In genomic region chr9:72808176-72808575, GRCm38 (mm10) we compare ENCODE assay signal across 9 mouse cellular contexts. TPM values are rescaled to one million over a fixed set of nuclear protein-coding genes. Genes with fewer than 3 reads are reported as not detected.
DNase-seq lines count a peak whose midpoint lies in the region; ATAC-seq lines count a peak whose summit lies in the region.
"Had no signal": no experiment of that assay in that cellular context is flagged by ENCODE, and none has a peak within 500 bp of the region (broad histone marks: within the 10 kb centered on the region; RNA-seq: fewer than 3 reads in every experiment).

No protein-coding gene starts in this region.

- H3K27me3 ChIP-seq in heart, embryonic 11.5 days (ENCODE audit: control insufficient read depth, insufficient read depth, low read length): no peaks in the 10 kb centered on the region
- no peaks in the 10 kb centered on the region for H3K27me3 ChIP-seq in hindbrain, embryonic 10.5 days (ENCODE audit: insufficient read depth, poor library complexity, severe bottlenecking)
- peaks cover 23% of the 10 kb centered on the region for H3K27me3 ChIP-seq in midbrain, embryonic 13.5 days
- H3K27me3 ChIP-seq: CH12.LX had no signal

- H3K36me3 ChIP-seq in heart, embryonic 11.5 days (ENCODE audit: control insufficient read depth, insufficient read depth, low read length): no peaks in the 10 kb centered on the region
- peaks cover 22% of the 10 kb centered on the region for H3K36me3 ChIP-seq in hindbrain, embryonic 10.5 days
- H3K36me3 ChIP-seq in midbrain, embryonic 13.5 days: no peaks in the 10 kb centered on the region

- H3K4me1 ChIP-seq in heart, embryonic 11.5 days (ENCODE audit: control insufficient read depth, insufficient read depth, low read length): peaks cover 12% of the 10 kb centered on the region
- H3K4me1 ChIP-seq in hindbrain, embryonic 10.5 days (replicated peaks): peaks cover 77% of the 10 kb centered on the region
- peaks cover 26% of the 10 kb centered on the region for H3K4me1 ChIP-seq in midbrain, embryonic 13.5 days (replicated peaks)

- ATAC-seq in heart, embryonic 11.5 days (replicated peaks; ENCODE audit: insufficient number of reproducible peaks, low FRiP score, low TSS enrichment): no peak
- no peak for ATAC-seq in midbrain, embryonic 13.5 days

- peak overlapping the region; percentile 83 for H3K4me2 ChIP-seq in heart, embryonic 11.5 days
- peak overlapping the region; percentile 99 for H3K4me2 ChIP-seq in midbrain, embryonic 13.5 days (replicated peaks)

- DNase-seq in heart, adult 18-20 months: no peak
- DNase-seq in ES-CJ7 (ENCODE audit: low read depth, low spot score): peak; percentile 70
- no peak for DNase-seq in hindbrain, embryonic 10.5 days (ENCODE audit: low spot score)
- no peak for DNase-seq in gastrocnemius, postnatal 25 days
- DNase-seq in layer of hippocampus, adult 18-20 months (ENCODE audit: low spot score in 2 of 2): no peak
- no peak for DNase-seq in urinary bladder, adult 18-20 months (ENCODE audit: low spot score in 2 of 2)

- H3K27ac ChIP-seq in heart, embryonic 11.5 days (ENCODE audit: low read depth, low read length): peak overlapping the region; percentile 96; the same call in 1 of the 2 replicates
- peak overlapping the region; percentile 100 for H3K27ac ChIP-seq in hindbrain, embryonic 10.5 days
- H3K27ac ChIP-seq in midbrain, embryonic 13.5 days: no peak overlapping the region

- H3K9ac ChIP-seq in heart, embryonic 11.5 days (ENCODE audit: low read depth, low read length): peak overlapping the region; percentile 94
- peak overlapping the region; percentile 80; the same call in 1 of the 2 replicates for H3K9ac ChIP-seq in midbrain, embryonic 13.5 days (replicated peaks)

- H3K9me3 ChIP-seq in heart, embryonic 11.5 days (replicated peaks; ENCODE audit: control insufficient read depth, low read length): no peaks in the 10 kb centered on the region
- H3K9me3 ChIP-seq in hindbrain, embryonic 10.5 days: no peaks in the 10 kb centered on the region
- no peaks in the 10 kb centered on the region for H3K9me3 ChIP-seq in midbrain, embryonic 13.5 days

- under 1% methylated on average over 6 of the region's 6 CpGs for WGBS in heart, embryonic 11.5 days (ENCODE audit: insufficient replicate concordance)
- WGBS in hindbrain, embryonic 10.5 days: 0% methylated on average over 6 of the region's 6 CpGs
- under 1% methylated on average over 6 of the region's 6 CpGs for WGBS in midbrain, embryonic 13.5 days

- H3K4me3 ChIP-seq in heart, embryonic 11.5 days (ENCODE audit: low read depth, low read length): peak overlapping the region; percentile 93
- peak overlapping the region; percentile 97 for H3K4me3 ChIP-seq in hindbrain, embryonic 10.5 days
- peak overlapping the region; percentile 70 for H3K4me3 ChIP-seq in midbrain, embryonic 13.5 days (replicated peaks)

RNA-seq across cellular contexts. Expression of gene Prtg, which starts 1.5 kb away (rescaled TPM):
- polyA plus RNA-seq in heart, embryonic 11.5 days (2014; fragmentation: Nextera tagmentation; extraction: Ambion mirVana): 3.2 and 4.3 TPM in 2 replicates
- total RNA-seq in heart, adult 18-20 months (2021): under 1 TPM in 1 of 2 experiments, not detected in 1; 0.02 TPM
- polyA plus RNA-seq in hindbrain, embryonic 10.5 days (2016; fragmentation: Nextera tagmentation; extraction: Ambion mirVana): 7.6 and 19.9 TPM in 2 replicates
- 0.63 and 0.77 TPM in 2 replicates for polyA plus RNA-seq in midbrain, embryonic 13.5 days (2015; fragmentation: Nextera tagmentation; extraction: Ambion mirVana)
- total RNA-seq in gastrocnemius, postnatal 25 days (2021): under 1 TPM; 0.13 to 0.18 TPM
- total RNA-seq in layer of hippocampus, adult 18-20 months (2021): 1 to 10 TPM; 3.0 to 3.1 TPM
- total RNA-seq: CH12.LX had no signal
